Mouse (Mus musculus): Measurements from ENCODE around the gene Dnah12.

DNA sequence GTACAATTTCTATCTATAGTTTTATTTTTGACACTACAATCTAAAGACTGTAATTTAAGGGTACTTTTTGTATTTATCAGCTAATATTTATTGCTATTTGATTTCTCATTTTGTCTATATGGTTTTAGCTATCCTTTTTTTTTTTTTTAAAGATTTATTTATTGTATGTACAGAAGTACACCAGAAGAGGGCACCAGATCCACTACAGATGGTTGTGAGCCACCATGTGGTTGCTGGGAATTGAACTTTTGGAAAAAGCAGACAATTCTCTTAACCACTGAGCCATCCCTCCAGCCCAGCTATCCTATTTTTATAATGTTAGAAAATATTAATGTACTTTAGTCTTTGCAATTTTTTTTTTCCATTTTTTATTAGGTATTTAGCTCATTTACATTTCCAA is 4.8 kb downstream of the Dnah12 start:
- peak; percentile 3 for TF ChIP-seq CTCF (IDR thresholded peaks at IDR 0.05; ENCODE audit: control insufficient read depth, insufficient read depth, insufficient read length)
- no peak for TF ChIP-seq MYOG (IDR thresholded peaks at IDR 0.05; ENCODE audit: control insufficient read depth, extremely low read depth, insufficient read length)
- no peak for TF ChIP-seq CEBPB (IDR thresholded peaks at IDR 0.05; ENCODE audit: low read depth)
- TF ChIP-seq MAX (IDR thresholded peaks at IDR 0.05), result no peak

Measured in C2C12 (cell line).